Mouse (Mus musculus) Muller cell, postnatal 12 days (primary cell): ENCODE measurements around the gene A630076J17Rik.

Experiments used
- DNase-seq: peaks from one replicate; pipeline ENCODE4 v3.0.0-alpha.2; 2015; ENCODE audit errors: inconsistent ontology term

A630076J17Rik gene

GRCm38 (mm10) chr3:107276626-107277025 lies 46.2 kb downstream of the A630076J17Rik start:
- DNase-seq: no peak

- DNase-seq: peak; percentile 87
Observed at GRCm38 (mm10) chr3:107278479-107279269, 48.3 kb downstream of the A630076J17Rik start, which contains the start of gene Lamtor5. Gene Lamtor5 (plus strand): TSS chr3:107278858.
